ENCODE assay signal across 15 mouse cellular contexts in genomic region chr5:52220013-52220804, GRCm38 (mm10). TPM values are rescaled to one million over a fixed set of nuclear protein-coding genes. Genes with fewer than 3 reads are reported as not detected.
DNase-seq lines count a peak whose midpoint lies in the region; ATAC-seq and TF ChIP-seq lines count a peak whose summit lies in the region.
"Had no signal": no experiment of that assay in that cellular context is flagged by ENCODE, and none has a peak within 500 bp of the region (broad histone marks: within the 10 kb centered on the region; RNA-seq: fewer than 3 reads in every experiment).

No protein-coding gene starts in this region.

- no peak for DNase-seq in heart, adult 2 months
- DNase-seq in 3T3-L1 (ENCODE audit: low read depth, low spot score): peak; percentile 19
- peak; percentile 72 for DNase-seq in adrenal gland, postnatal 14 days
- no peak for DNase-seq in kidney, postnatal 25 days
- DNase-seq: cerebellum, adult 11 months; kidney, adult 9 months; right cerebral cortex, postnatal 14 days had no signal

- 0 out of 2 replicates have a peak, but pooled peaks have one; percentile 15 for TF ChIP-seq POLR2A in heart, adult 2 months (IDR thresholded peaks at IDR 0.05; ENCODE audit: insufficient read depth, low read depth, low read length)

- peak overlapping the region; percentile 40 for H3K27ac ChIP-seq in heart, adult 2 months
- no peak overlapping the region; the same call in 1 of the 2 replicates for H3K27ac ChIP-seq in heart, embryonic 11.5 days (ENCODE audit: low read depth, low read length)
- H3K27ac ChIP-seq in heart, embryonic 15.5 days: peak overlapping the region; percentile 53
- H3K27ac ChIP-seq in forebrain, embryonic 15.5 days (replicated peaks): no peak overlapping the region
- H3K27ac ChIP-seq: hindbrain, embryonic 14.5 days; layer of hippocampus, adult 2 months; liver, embryonic 14.5 days; macrophage had no signal

- TF ChIP-seq CTCF in heart, adult 2 months (IDR thresholded peaks at IDR 0.05): no peak

- no peak; the same call in 1 of the 2 replicates for ATAC-seq in heart, embryonic 11.5 days (replicated peaks; ENCODE audit: insufficient number of reproducible peaks, low FRiP score, low TSS enrichment)
- ATAC-seq in heart, embryonic 15.5 days (replicated peaks; ENCODE audit: insufficient number of reproducible peaks, insufficient read depth, low FRiP score, low read depth): peak; percentile 61; the same call in 1 of the 2 replicates
- no peak for ATAC-seq in forebrain, embryonic 15.5 days (replicated peaks)
- ATAC-seq: Patski had no signal

- intact Hi-C loops in heart, adult 2 months (cut with DNase I): no loop called here

- H3K9ac ChIP-seq in heart, adult 2 months (ENCODE audit: low read depth, low read length): no peak overlapping the region
- H3K9ac ChIP-seq in heart, embryonic 11.5 days (ENCODE audit: low read depth, low read length): no peak overlapping the region
- no peak overlapping the region for H3K9ac ChIP-seq in heart, embryonic 15.5 days
- no peak overlapping the region for H3K9ac ChIP-seq in forebrain, embryonic 15.5 days (replicated peaks)
- H3K9ac ChIP-seq: hindbrain, embryonic 14.5 days; liver, embryonic 14.5 days had no signal

- H3K27me3 ChIP-seq in heart, adult 2 months (ENCODE audit: control insufficient read depth, insufficient read depth, low read length): no peaks in the 10 kb centered on the region
- no peaks in the 10 kb centered on the region for H3K27me3 ChIP-seq in heart, embryonic 11.5 days (ENCODE audit: control insufficient read depth, insufficient read depth, low read length)
- no peaks in the 10 kb centered on the region for H3K27me3 ChIP-seq in heart, embryonic 15.5 days
- H3K27me3 ChIP-seq in forebrain, embryonic 15.5 days: no peaks in the 10 kb centered on the region
- H3K27me3 ChIP-seq: Patski had no signal

- no peaks in the 10 kb centered on the region for H3K79me2 ChIP-seq in heart, adult 2 months (replicated peaks; ENCODE audit: control insufficient read depth, insufficient read depth, low read length)

- H3K4me2 ChIP-seq in heart, embryonic 11.5 days: no peak overlapping the region
- no peak overlapping the region; the same call in 1 of the 2 replicates for H3K4me2 ChIP-seq in heart, embryonic 15.5 days
- H3K4me2 ChIP-seq in forebrain, embryonic 15.5 days (replicated peaks): no peak overlapping the region
- H3K4me2 ChIP-seq: hindbrain, embryonic 14.5 days had no signal

- no peaks in the 10 kb centered on the region for H3K36me3 ChIP-seq in heart, adult 2 months (ENCODE audit: control insufficient read depth, insufficient read depth, low read length)
- H3K36me3 ChIP-seq in heart, embryonic 11.5 days (ENCODE audit: control insufficient read depth, insufficient read depth, low read length): no peaks in the 10 kb centered on the region
- H3K36me3 ChIP-seq in heart, embryonic 15.5 days: no peaks in the 10 kb centered on the region
- no peaks in the 10 kb centered on the region for H3K36me3 ChIP-seq in forebrain, embryonic 15.5 days

- no peaks in the 10 kb centered on the region for H3K9me3 ChIP-seq in heart, embryonic 11.5 days (replicated peaks; ENCODE audit: control insufficient read depth, low read length)
- no peaks in the 10 kb centered on the region for H3K9me3 ChIP-seq in heart, embryonic 15.5 days (replicated peaks)
- H3K9me3 ChIP-seq in forebrain, embryonic 15.5 days: no peaks in the 10 kb centered on the region

- WGBS in heart, adult 2 months: 45% methylated on average over 14 of the region's 14 CpGs
- WGBS in heart, embryonic 11.5 days (ENCODE audit: insufficient replicate concordance): 54% methylated on average over 14 of the region's 14 CpGs
- WGBS in heart, embryonic 15.5 days: 49% methylated on average over 14 of the region's 14 CpGs
- 78% methylated on average over 14 of the region's 14 CpGs for WGBS in forebrain, embryonic 15.5 days

- no peak for TF ChIP-seq EP300 in heart, adult 2 months (IDR thresholded peaks at IDR 0.05; ENCODE audit: insufficient read depth, low read depth, low read length)

- peaks cover 4% of the 10 kb centered on the region; the same call in 1 of the 2 replicates for H3K4me1 ChIP-seq in heart, adult 2 months (ENCODE audit: control insufficient read depth, insufficient read depth, low read length)
- H3K4me1 ChIP-seq in heart, embryonic 11.5 days (ENCODE audit: control insufficient read depth, insufficient read depth, low read length): peaks cover 17% of the 10 kb centered on the region
- H3K4me1 ChIP-seq in heart, embryonic 15.5 days (replicated peaks): peaks cover 39% of the 10 kb centered on the region
- peaks cover 10% of the 10 kb centered on the region for H3K4me1 ChIP-seq in forebrain, embryonic 15.5 days

- no peak overlapping the region for H3K4me3 ChIP-seq in heart, adult 2 months
- H3K4me3 ChIP-seq in heart, embryonic 11.5 days (ENCODE audit: low read depth, low read length): no peak overlapping the region
- no peak overlapping the region for H3K4me3 ChIP-seq in heart, embryonic 15.5 days
- no peak overlapping the region for H3K4me3 ChIP-seq in forebrain, embryonic 15.5 days
- H3K4me3 ChIP-seq: layer of hippocampus, adult 2 months had no signal

RNA-seq across cellular contexts. Expression of gene Dhx15, which starts 29.9 kb away (rescaled TPM):
- total RNA-seq in heart, adult 2 months (2021): 10 to 100 TPM; 54.1 to 54.8 TPM
- 24.0 and 51.3 TPM in 2 replicates for polyA plus RNA-seq in heart, adult 2 months (2012; rRNA removed)
- 53.7 and 58.5 TPM in 2 replicates for polyA plus RNA-seq in heart, embryonic 11.5 days (2014; fragmentation: Nextera tagmentation; extraction: Ambion mirVana)
- total RNA-seq in adrenal gland, postnatal 14 days (2021): 116 and 121 TPM in 2 replicates
- polyA plus RNA-seq in heart, embryonic 15.5 days (2015; fragmentation: Nextera tagmentation; extraction: Ambion mirVana): 73.4 and 88.2 TPM in 2 replicates
- 168 and 171 TPM in 2 replicates for polyA plus RNA-seq in forebrain, embryonic 15.5 days (2015; fragmentation: Nextera tagmentation; extraction: Ambion mirVana)

Comparison
In these comparisons a context has a peak if more than half of its experiments do, and no peak if none do; other contexts are left out.
1. H3K27ac ChIP-seq: peak in heart, adult 2 months (single experiment) and heart, embryonic 15.5 days (single experiment); none in heart, embryonic 11.5 days (single experiment) and forebrain, embryonic 15.5 days (single experiment).
2. DNase-seq: peak in 3T3-L1 (single experiment) and adrenal gland, postnatal 14 days (single experiment); none in heart, adult 2 months (0 of 2) and kidney, postnatal 25 days (0 of 2).